Mouse (Mus musculus): Measurements from ENCODE around the gene Mfsd6.

The Mfsd6 gene

DNA sequence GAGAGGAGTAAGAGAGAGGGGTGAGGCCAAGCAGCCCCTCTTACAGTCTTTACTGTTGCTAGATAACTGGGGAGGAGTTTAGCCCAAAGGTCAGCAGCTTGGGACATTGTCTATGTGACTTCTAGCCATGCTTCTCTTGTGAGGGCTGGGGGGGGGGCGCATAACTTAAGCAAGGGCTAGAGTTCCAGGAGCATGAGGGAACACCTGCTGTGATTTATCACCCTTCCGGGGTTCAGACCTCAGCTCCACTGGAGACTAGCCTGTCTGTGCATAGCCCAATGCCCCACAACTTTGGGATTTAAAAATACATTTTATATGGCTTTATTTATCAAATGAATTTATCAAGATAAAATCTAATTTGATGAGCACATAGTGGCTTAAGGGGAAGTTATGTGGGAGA, 89.2 kb downstream of the Mfsd6 start:
- no peak for DNase-seq

DNA sequence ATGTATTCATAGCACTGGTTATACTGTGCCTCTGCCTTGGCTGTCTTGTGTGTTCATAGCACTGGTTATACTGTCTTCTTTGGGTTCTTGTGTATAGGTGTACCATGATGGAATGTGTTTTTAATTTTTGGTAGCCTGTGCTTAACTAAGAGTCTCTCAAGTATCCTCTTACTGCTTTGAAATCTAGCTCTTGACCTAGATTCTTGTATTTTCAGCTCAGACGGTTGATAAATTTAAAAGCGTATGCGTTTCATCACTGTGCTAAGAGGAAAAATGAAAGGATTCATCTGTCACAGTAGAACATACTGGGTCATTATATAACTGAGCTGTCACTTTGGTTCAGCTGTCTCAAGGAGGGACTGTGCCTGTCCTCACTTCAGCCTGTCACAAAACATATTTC, 91.3 kb downstream of the Mfsd6 start:
- DNase-seq = no peak

DNA sequence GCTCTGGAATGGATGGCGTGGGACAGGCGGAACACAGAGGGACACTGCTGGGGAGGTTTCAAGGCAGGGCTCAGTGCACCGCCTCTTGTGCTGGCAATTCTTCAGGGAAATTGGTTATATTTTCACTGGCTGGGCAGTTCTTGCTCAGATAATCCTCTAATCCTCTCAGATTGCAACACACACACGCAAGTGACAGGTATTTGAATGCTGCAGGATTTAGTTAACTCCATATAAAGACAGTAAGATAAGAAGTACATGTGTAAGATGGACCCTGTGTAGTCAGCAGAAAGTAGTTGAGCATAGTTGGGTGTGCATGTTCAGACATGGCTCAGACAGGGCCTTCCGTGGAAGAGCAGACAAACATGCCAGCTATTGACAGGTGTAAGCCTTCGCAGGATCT, 93.0 kb downstream of the Mfsd6 start:
- no peak for DNase-seq

DNA sequence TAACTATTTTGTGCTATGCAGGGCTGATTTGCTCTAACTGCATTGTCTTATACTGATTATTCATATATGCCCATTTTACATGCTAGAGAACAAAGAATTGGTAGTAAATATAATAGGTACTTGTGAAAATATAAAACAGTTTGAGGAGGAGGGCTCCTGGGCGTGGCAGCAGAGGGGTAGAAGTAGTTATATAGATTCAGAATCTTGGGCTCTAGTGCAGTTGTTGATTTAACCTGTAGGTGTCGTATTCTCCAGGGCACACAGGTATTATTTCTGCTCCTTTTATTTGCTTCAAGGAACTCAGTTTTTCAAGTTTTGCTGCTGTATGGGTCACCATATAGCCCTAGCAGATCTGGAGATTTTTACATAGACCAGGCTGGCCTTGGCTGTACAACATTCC, 95.7 kb downstream of the Mfsd6 start:
- DNase-seq = no peak

DNA sequence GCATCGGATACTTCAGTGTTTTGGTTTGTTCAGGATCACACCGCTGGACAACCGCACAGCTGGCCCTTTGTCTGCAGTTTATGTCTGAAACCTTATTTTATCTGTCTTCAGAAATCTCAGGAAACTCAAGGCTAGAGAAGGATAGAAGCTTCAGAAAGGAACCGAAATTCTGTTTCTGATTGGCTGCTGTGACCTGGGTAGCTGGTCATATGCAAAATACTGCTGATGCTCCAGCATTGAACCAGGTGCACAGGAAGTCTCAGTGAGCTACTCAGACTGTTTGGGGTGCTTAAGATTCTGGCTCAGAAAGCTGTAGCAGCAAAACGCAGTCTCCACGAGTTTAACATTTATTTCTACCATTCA, 96.3 kb downstream of the Mfsd6 start:
- no peak for DNase-seq

DNA sequence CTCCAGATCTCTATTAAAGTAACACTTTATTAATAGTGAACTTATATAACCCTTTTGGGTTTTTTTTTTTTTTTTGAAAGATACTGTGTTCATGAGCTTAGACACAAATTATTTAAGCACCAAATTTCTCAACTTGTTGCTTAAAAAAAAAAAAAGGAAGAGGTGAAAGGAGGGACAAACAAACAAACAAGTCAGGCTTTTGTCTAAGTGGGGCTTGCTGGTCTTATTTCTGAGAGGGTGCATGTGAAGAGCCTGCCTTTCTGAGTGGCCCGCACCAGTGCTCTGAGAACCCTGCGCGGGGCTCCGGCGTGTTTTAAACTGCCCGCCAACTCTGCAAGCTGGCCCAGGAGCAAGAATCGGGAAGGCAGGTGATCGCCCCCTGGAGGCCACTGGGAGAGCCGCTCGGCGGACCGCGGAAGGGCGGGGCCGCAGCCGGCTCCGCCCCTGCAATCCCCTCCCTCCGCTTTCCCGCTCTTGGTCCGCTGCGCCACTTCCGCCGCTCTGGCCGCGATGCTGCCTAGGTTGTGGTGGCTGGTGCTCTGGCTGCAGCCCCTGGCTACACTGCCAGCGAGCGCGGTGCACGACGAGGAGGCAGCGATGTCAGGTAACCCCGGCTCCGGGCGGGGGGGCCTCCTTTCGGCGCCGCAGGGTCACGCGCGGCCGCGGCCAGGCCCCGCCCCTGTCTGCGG, 96.9 kb downstream of the Mfsd6 start, which contains the start of gene Nemp2:
Nemp2 (plus strand) TSS at position 456 of the 689 bp plus-strand sequence.
- DNase-seq = peak; percentile 95

DNA sequence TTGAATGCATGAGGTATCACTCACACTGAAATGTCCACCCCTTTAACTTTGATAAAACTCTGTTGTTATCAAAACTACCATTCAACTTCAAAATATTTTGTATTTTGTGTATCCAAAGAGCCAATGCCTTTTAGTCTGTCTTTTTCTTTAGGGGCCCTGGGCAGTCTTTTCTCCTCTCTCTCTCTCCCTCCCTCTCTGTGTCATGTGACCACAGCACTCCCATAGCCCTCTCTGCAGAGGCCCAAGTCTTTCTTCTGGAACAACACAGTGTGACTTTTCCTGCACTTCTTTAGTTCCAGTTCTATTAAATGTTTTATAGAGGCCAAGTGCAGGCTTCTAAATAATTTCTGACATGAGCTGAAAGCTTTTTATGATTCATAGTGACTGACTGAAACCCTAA, 106.8 kb downstream of the Mfsd6 start:
- DNase-seq = no peak

DNA sequence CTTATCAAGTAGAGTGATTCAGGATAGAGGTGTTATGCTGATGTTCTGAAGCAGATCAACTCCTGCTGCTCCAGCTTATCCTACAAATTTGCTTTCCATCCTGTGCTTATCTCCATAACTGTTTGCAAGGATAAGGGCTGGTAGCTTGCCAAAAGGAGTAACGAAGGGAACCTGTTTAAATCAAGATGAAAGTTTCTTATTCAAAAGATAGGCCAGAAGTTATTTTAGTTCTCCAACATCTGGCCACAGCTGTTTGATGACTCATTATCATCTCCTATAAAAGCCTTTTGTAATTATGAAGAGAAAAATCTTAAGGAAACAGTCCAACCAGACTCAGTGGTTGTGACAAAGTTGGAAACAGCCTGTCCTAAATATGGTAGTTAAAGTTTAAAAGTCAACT, 109.0 kb downstream of the Mfsd6 start:
- DNase-seq = no peak

DNA sequence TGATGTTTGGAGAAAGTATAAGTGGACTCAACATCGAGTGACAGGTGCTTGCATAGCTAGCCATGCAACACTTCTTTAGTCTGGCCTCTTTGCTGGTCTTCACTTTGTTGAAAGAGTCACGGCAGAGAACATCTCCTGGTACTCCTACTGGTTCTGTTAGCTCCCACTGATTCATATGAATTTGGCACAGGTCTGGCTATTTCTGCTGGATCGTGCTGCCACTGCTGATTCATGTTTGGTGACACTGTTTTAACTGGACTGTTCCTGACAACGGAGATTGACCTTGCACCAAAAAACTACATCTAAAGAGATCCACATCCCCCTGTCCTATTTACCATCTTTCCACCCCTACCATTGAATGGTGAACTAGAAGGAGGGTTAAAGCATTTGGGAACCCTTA, 118.8 kb downstream of the Mfsd6 start:
- no peak for DNase-seq

DNA sequence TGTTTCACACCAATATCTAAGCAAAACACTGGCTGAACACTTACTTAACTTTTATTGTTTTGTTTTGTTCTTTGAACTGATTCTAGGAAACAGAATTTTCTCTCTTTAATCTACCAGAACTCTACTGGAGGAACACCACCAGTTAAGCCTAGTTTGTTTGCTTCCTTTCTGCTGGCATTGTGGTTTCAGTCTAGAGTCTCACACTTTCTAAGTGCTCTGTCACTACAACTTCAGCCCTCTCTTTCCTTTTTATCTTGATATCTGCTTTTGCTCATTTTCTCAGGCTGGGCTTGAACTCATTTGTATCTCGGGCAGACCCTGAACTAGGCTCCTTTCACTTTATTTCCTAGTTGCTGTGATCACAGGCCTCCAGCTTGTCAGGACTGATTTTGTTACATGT, 119.6 kb downstream of the Mfsd6 start:
- no peak for DNase-seq

Measured in right cerebral cortex, postnatal 25 days (tissue).